Mouse (Mus musculus): ENCODE measurements around the gene Pmf1. TPM values are rescaled to one million over a fixed set of nuclear protein-coding genes. Genes with fewer than 3 reads are reported as not detected.
"Not testable (repeated sequence)": the region's sequence is repeated elsewhere in the genome, so short reads cannot be mapped to it uniquely, and the experiment has no call there.

Pmf1 gene
- polyA plus RNA-seq, 1 experiment from 2014 or later = 104 TPM

GRCm38 (mm10) chr3:88440500-88441381 lies 30.6 kb upstream of the Pmf1 start:
- Histone ChIP-seq H3K9ac (ENCODE audit: low read length) (peak overlapping the region; percentile 48; the same call in 1 of the 2 replicates), H3K4me2 (ENCODE audit: low read depth, low read length) (peak overlapping the region; percentile 25), H3K4me3 (replicated peaks; ENCODE audit: low read length) (no peak overlapping the region), H3K27me3 (ENCODE audit: control insufficient read depth, insufficient read depth, low read length) (no peaks in the 10 kb centered on the region), H3K9me3 (replicated peaks; ENCODE audit: control insufficient read depth, low read length) (no peaks in the 10 kb centered on the region), H3K27ac (ENCODE audit: low read length) (no peak overlapping the region), H3K4me1 (ENCODE audit: control insufficient read depth, insufficient read depth, low read length) (peaks cover 19% of the 10 kb centered on the region), H3K36me3 (ENCODE audit: control insufficient read depth, insufficient read depth, low read length) (no peaks in the 10 kb centered on the region)
- 20% methylated on average over 27 of the region's 27 CpGs for WGBS
- ATAC-seq (ENCODE audit: insufficient read depth, low FRiP score) = no peak

GRCm38 (mm10) chr3:88439582-88439981 lies 29.5 kb upstream of the Pmf1 start:
- WGBS = 66% methylated on average over 4 of the region's 4 CpGs
- H3K27me3 ChIP-seq (ENCODE audit: control insufficient read depth, insufficient read depth, low read length) = no peaks in the 10 kb centered on the region
- H3K4me2 ChIP-seq (ENCODE audit: low read depth, low read length) = no peak overlapping the region
- ATAC-seq (ENCODE audit: insufficient read depth, low FRiP score) = no peak
- peaks cover 19% of the 10 kb centered on the region for H3K4me1 ChIP-seq (ENCODE audit: control insufficient read depth, insufficient read depth, low read length)
- H3K9me3 ChIP-seq (replicated peaks; ENCODE audit: control insufficient read depth, low read length) = no peaks in the 10 kb centered on the region
- no peak overlapping the region for H3K9ac ChIP-seq (ENCODE audit: low read length)
- no peaks in the 10 kb centered on the region for H3K36me3 ChIP-seq (ENCODE audit: control insufficient read depth, insufficient read depth, low read length)
- no peak overlapping the region for H3K27ac ChIP-seq (ENCODE audit: low read length)
- H3K4me3 ChIP-seq (replicated peaks; ENCODE audit: low read length) = no peak overlapping the region

- Histone ChIP-seq H3K27me3 (ENCODE audit: control insufficient read depth, insufficient read depth, low read length) (no peaks in the 10 kb centered on the region), H3K9me3 (replicated peaks; ENCODE audit: control insufficient read depth, low read length) (no peaks in the 10 kb centered on the region), H3K36me3 (ENCODE audit: control insufficient read depth, insufficient read depth, low read length) (no peaks in the 10 kb centered on the region), H3K4me3 (replicated peaks; ENCODE audit: low read length) (no peak overlapping the region), H3K4me2 (ENCODE audit: low read depth, low read length) (peak overlapping the region; percentile 55; the same call in 1 of the 2 replicates), H3K9ac (ENCODE audit: low read length) (0 out of 2 replicates have a peak overlapping the region, but pooled peaks have one; percentile 66), H3K4me1 (ENCODE audit: control insufficient read depth, insufficient read depth, low read length) (peaks cover 19% of the 10 kb centered on the region), H3K27ac (ENCODE audit: low read length) (no peak overlapping the region)
- WGBS = 71% methylated on average over 10 of the region's 10 CpGs
- ATAC-seq (ENCODE audit: insufficient read depth, low FRiP score) = no peak
Measured at GRCm38 (mm10) chr3:88437454-88437853, 27.3 kb upstream of the Pmf1 start.

GRCm38 (mm10) chr3:88436395-88437201 lies 26.5 kb upstream of the Pmf1 start:
- Histone ChIP-seq H3K27ac (ENCODE audit: low read length) (no peak overlapping the region), H3K36me3 (ENCODE audit: control insufficient read depth, insufficient read depth, low read length) (no peaks in the 10 kb centered on the region), H3K9ac (ENCODE audit: low read length) (peak overlapping the region; percentile 66), H3K4me3 (replicated peaks; ENCODE audit: low read length) (peak overlapping the region; percentile 35), H3K9me3 (replicated peaks; ENCODE audit: control insufficient read depth, low read length) (no peaks in the 10 kb centered on the region), H3K4me2 (ENCODE audit: low read depth, low read length) (peak overlapping the region; percentile 55), H3K27me3 (ENCODE audit: control insufficient read depth, insufficient read depth, low read length) (no peaks in the 10 kb centered on the region), H3K4me1 (ENCODE audit: control insufficient read depth, insufficient read depth, low read length) (peaks cover 19% of the 10 kb centered on the region)
- 14% methylated on average over 29 of the region's 29 CpGs for WGBS
- ATAC-seq (ENCODE audit: insufficient read depth, low FRiP score) = peak; percentile 78

- Histone ChIP-seq H3K27me3 (ENCODE audit: control insufficient read depth, insufficient read depth, low read length) (no peaks in the 10 kb centered on the region), H3K4me1 (ENCODE audit: control insufficient read depth, insufficient read depth, low read length) (peaks cover 14% of the 10 kb centered on the region), H3K36me3 (ENCODE audit: control insufficient read depth, insufficient read depth, low read length) (no peaks in the 10 kb centered on the region), H3K27ac (ENCODE audit: low read length) (no peak overlapping the region), H3K9me3 (replicated peaks; ENCODE audit: control insufficient read depth, low read length) (no peaks in the 10 kb centered on the region), H3K4me3 (replicated peaks; ENCODE audit: low read length) (no peak overlapping the region), H3K4me2 (ENCODE audit: low read depth, low read length) (no peak overlapping the region), H3K9ac (ENCODE audit: low read length) (no peak overlapping the region)
- ATAC-seq (ENCODE audit: insufficient read depth, low FRiP score) = no peak
- WGBS = 61% methylated on average over 10 of the region's 10 CpGs
Measured at GRCm38 (mm10) chr3:88435515-88435914, 25.4 kb upstream of the Pmf1 start.

GRCm38 (mm10) chr3:88428639-88429038 lies 18.5 kb upstream of the Pmf1 start:
- not testable (repeated sequence) for ATAC-seq (ENCODE audit: insufficient read depth, low FRiP score); H3K27ac ChIP-seq (ENCODE audit: low read length)
- WGBS = 71% methylated on average over 8 of the region's 8 CpGs

GRCm38 (mm10) chr3:88427342-88427905 lies 17.3 kb upstream of the Pmf1 start:
- Histone ChIP-seq H3K4me2 (ENCODE audit: low read depth, low read length) (no peak overlapping the region), H3K27ac (ENCODE audit: low read length) (no peak overlapping the region), H3K4me3 (replicated peaks; ENCODE audit: low read length) (no peak overlapping the region), H3K27me3 (ENCODE audit: control insufficient read depth, insufficient read depth, low read length) (no peaks in the 10 kb centered on the region), H3K9ac (ENCODE audit: low read length) (no peak overlapping the region), H3K36me3 (ENCODE audit: control insufficient read depth, insufficient read depth, low read length) (no peaks in the 10 kb centered on the region), H3K9me3 (replicated peaks; ENCODE audit: control insufficient read depth, low read length) (no peaks in the 10 kb centered on the region), H3K4me1 (ENCODE audit: control insufficient read depth, insufficient read depth, low read length) (peaks cover 21% of the 10 kb centered on the region)
- 79% methylated on average over 4 of the region's 4 CpGs for WGBS
- ATAC-seq (ENCODE audit: insufficient read depth, low FRiP score) = no peak

More at GRCm38 (mm10) chr3:88428639-88429038, 18.5 kb upstream of the Pmf1 start:
- peaks cover 15% of the 10 kb centered on the region for H3K4me1 ChIP-seq (ENCODE audit: control insufficient read depth, insufficient read depth, low read length)
- not testable (repeated sequence) for H3K4me3 ChIP-seq (replicated peaks; ENCODE audit: low read length); H3K9me3 ChIP-seq (replicated peaks; ENCODE audit: control insufficient read depth, low read length); H3K27me3 ChIP-seq (ENCODE audit: control insufficient read depth, insufficient read depth, low read length); H3K4me2 ChIP-seq (ENCODE audit: low read depth, low read length); H3K36me3 ChIP-seq (ENCODE audit: control insufficient read depth, insufficient read depth, low read length); H3K9ac ChIP-seq (ENCODE audit: low read length)

GRCm38 (mm10) chr3:88425708-88426420 lies 15.7 kb upstream of the Pmf1 start:
- Histone ChIP-seq H3K27me3 (ENCODE audit: control insufficient read depth, insufficient read depth, low read length) (no peaks in the 10 kb centered on the region), H3K9ac (ENCODE audit: low read length) (0 out of 2 replicates have a peak overlapping the region, but pooled peaks have one; percentile 16), H3K36me3 (ENCODE audit: control insufficient read depth, insufficient read depth, low read length) (0 out of 2 replicates have a peak, but pooled peaks cover 3% of the 10 kb centered on the region), H3K27ac (ENCODE audit: low read length) (no peak overlapping the region), H3K4me1 (ENCODE audit: control insufficient read depth, insufficient read depth, low read length) (peaks cover 33% of the 10 kb centered on the region), H3K4me2 (ENCODE audit: low read depth, low read length) (peak overlapping the region; percentile 47; the same call in 1 of the 2 replicates), H3K4me3 (replicated peaks; ENCODE audit: low read length) (no peak overlapping the region), H3K9me3 (replicated peaks; ENCODE audit: control insufficient read depth, low read length) (no peaks in the 10 kb centered on the region)
- no peak for ATAC-seq (ENCODE audit: insufficient read depth, low FRiP score)
- 80% methylated on average over 10 of the region's 10 CpGs for WGBS
